Mouse (Mus musculus): ENCODE data around the gene Slc35c1.

GRCm38 (mm10) chr2:92444376-92444775 lies 16.0 kb downstream of the Slc35c1 start:
- TF ChIP-seq CTCF (conservative IDR thresholded peaks at IDR 0.05; ENCODE audit: insufficient read depth, insufficient read length, low read depth, low read length) (no peak), POLR2A (IDR thresholded peaks at IDR 0.05; ENCODE audit: low read depth, low read length) (no peak)

Data from kidney, adult 2 months (tissue).